Comparison of ENCODE assay signal across 17 mouse cellular contexts in genomic region chr8:103361713-103362112, GRCm38 (mm10).
DNase-seq lines count a peak whose midpoint lies in the region; ATAC-seq and TF ChIP-seq lines count a peak whose summit lies in the region.
"Had no signal": no experiment of that assay in that cellular context is flagged by ENCODE, and none has a peak within 500 bp of the region (broad histone marks: within the 10 kb centered on the region; RNA-seq: fewer than 3 reads in every experiment).

No protein-coding gene starts in this region.

- no peak overlapping the region for H3K27ac ChIP-seq in heart, adult 2 months
- no peak overlapping the region for H3K27ac ChIP-seq in midbrain, postnatal 0 days (ENCODE audit: low read depth, low read length)
- no peak overlapping the region for H3K27ac ChIP-seq in midbrain, embryonic 13.5 days
- H3K27ac ChIP-seq in hindbrain, postnatal 0 days = no peak overlapping the region
- H3K27ac ChIP-seq in neural tube, embryonic 14.5 days (ENCODE audit: low read depth, low read length) = no peak overlapping the region
- no peak overlapping the region for H3K27ac ChIP-seq in kidney, embryonic 14.5 days (ENCODE audit: low read depth, low read length)
- H3K27ac ChIP-seq: kidney, postnatal 0 days; layer of hippocampus, adult 2 months; limb, embryonic 12.5 days; liver, embryonic 14.5 days had no signal

- TF ChIP-seq EP300 in heart, adult 2 months (IDR thresholded peaks at IDR 0.05; ENCODE audit: insufficient read depth, low read depth, low read length) = no peak

- DNase-seq in heart, adult 11 months = peak; percentile 31
- no peak for DNase-seq in heart, adult 2 months
- DNase-seq in midbrain, postnatal 0 days (ENCODE audit: low spot score) = peak; percentile 52
- peak; percentile 48 for DNase-seq in hindbrain, postnatal 0 days (ENCODE audit: low spot score)
- DNase-seq in frontal cortex, postnatal 10 days (ENCODE audit: low spot score in 2 of 2) = no peak
- DNase-seq: adrenal gland, postnatal 36 days; heart, postnatal 4 days; thymus, adult 18-20 months had no signal

- no peaks in the 10 kb centered on the region for H3K27me3 ChIP-seq in heart, adult 2 months (ENCODE audit: control insufficient read depth, insufficient read depth, low read length)
- no peaks in the 10 kb centered on the region for H3K27me3 ChIP-seq in midbrain, postnatal 0 days (ENCODE audit: insufficient read depth, low read length)
- no peaks in the 10 kb centered on the region for H3K27me3 ChIP-seq in midbrain, embryonic 13.5 days
- no peaks in the 10 kb centered on the region for H3K27me3 ChIP-seq in hindbrain, postnatal 0 days (ENCODE audit: insufficient read depth, low read length)
- no peaks in the 10 kb centered on the region for H3K27me3 ChIP-seq in neural tube, embryonic 14.5 days (ENCODE audit: control insufficient read depth, insufficient read depth, low read length)
- no peaks in the 10 kb centered on the region for H3K27me3 ChIP-seq in kidney, embryonic 14.5 days (ENCODE audit: control insufficient read depth, insufficient read depth, low read length)
- H3K27me3 ChIP-seq: limb, embryonic 12.5 days; megakaryocyte, embryonic 14.5 days had no signal

- no peaks in the 10 kb centered on the region for H3K79me2 ChIP-seq in heart, adult 2 months (replicated peaks; ENCODE audit: control insufficient read depth, insufficient read depth, low read length)

- WGBS in heart, adult 2 months = 47% methylated on average over 3 of the region's 3 CpGs
- WGBS in midbrain, postnatal 0 days = 70% methylated on average over 3 of the region's 3 CpGs
- WGBS in midbrain, embryonic 13.5 days = 76% methylated on average over 3 of the region's 3 CpGs
- WGBS in hindbrain, postnatal 0 days = 31% methylated on average over 3 of the region's 3 CpGs
- 15% methylated on average over 3 of the region's 3 CpGs for WGBS in neural tube, embryonic 14.5 days
- 79% methylated on average over 3 of the region's 3 CpGs for WGBS in kidney, embryonic 14.5 days

- H3K4me3 ChIP-seq in heart, adult 2 months = no peak overlapping the region
- H3K4me3 ChIP-seq in midbrain, postnatal 0 days (ENCODE audit: low read depth, low read length) = no peak overlapping the region
- no peak overlapping the region for H3K4me3 ChIP-seq in midbrain, embryonic 13.5 days (replicated peaks)
- H3K4me3 ChIP-seq in hindbrain, postnatal 0 days (ENCODE audit: low read length) = no peak overlapping the region
- H3K4me3 ChIP-seq in neural tube, embryonic 14.5 days (ENCODE audit: low read depth, low read length) = no peak overlapping the region
- H3K4me3 ChIP-seq in kidney, embryonic 14.5 days (ENCODE audit: low read length) = no peak overlapping the region
- H3K4me3 ChIP-seq: layer of hippocampus, adult 2 months; limb, embryonic 12.5 days; megakaryocyte, embryonic 14.5 days had no signal

- H3K9me3 ChIP-seq in midbrain, postnatal 0 days (ENCODE audit: low read length) = no peaks in the 10 kb centered on the region
- no peaks in the 10 kb centered on the region for H3K9me3 ChIP-seq in midbrain, embryonic 13.5 days
- no peaks in the 10 kb centered on the region for H3K9me3 ChIP-seq in hindbrain, postnatal 0 days (ENCODE audit: low read length)
- H3K9me3 ChIP-seq in neural tube, embryonic 14.5 days (ENCODE audit: control insufficient read depth, low read length) = no peaks in the 10 kb centered on the region
- H3K9me3 ChIP-seq in kidney, embryonic 14.5 days (ENCODE audit: control insufficient read depth, low read length) = no peaks in the 10 kb centered on the region
- H3K9me3 ChIP-seq: limb, embryonic 12.5 days; megakaryocyte, embryonic 14.5 days had no signal

- intact Hi-C loops in heart, adult 2 months (cut with DNase I) = no loop called here

- TF ChIP-seq POLR2A in heart, adult 2 months (IDR thresholded peaks at IDR 0.05; ENCODE audit: insufficient read depth, low read depth, low read length) = no peak

- ATAC-seq in midbrain, postnatal 0 days (ENCODE audit: low FRiP score) = no peak
- ATAC-seq in midbrain, embryonic 13.5 days = no peak
- peak; percentile 47; the same call in 1 of the 2 replicates for ATAC-seq in hindbrain, postnatal 0 days
- peak; percentile 86 for ATAC-seq in neural tube, embryonic 14.5 days (ENCODE audit: low read depth)
- ATAC-seq in kidney, embryonic 14.5 days (ENCODE audit: low FRiP score, low TSS enrichment) = no peak
- ATAC-seq: intestine, embryonic 16.5 days had no signal

- no peaks in the 10 kb centered on the region for H3K4me1 ChIP-seq in heart, adult 2 months (ENCODE audit: control insufficient read depth, insufficient read depth, low read length)
- H3K4me1 ChIP-seq in midbrain, postnatal 0 days (ENCODE audit: insufficient read depth, low read length) = no peaks in the 10 kb centered on the region
- no peaks in the 10 kb centered on the region for H3K4me1 ChIP-seq in midbrain, embryonic 13.5 days (replicated peaks)
- 0 out of 2 replicates have a peak, but pooled peaks cover 3% of the 10 kb centered on the region for H3K4me1 ChIP-seq in hindbrain, postnatal 0 days (ENCODE audit: insufficient read depth, low read length)
- no peaks in the 10 kb centered on the region for H3K4me1 ChIP-seq in neural tube, embryonic 14.5 days (ENCODE audit: control insufficient read depth, insufficient read depth, low read length)
- no peaks in the 10 kb centered on the region for H3K4me1 ChIP-seq in kidney, embryonic 14.5 days (ENCODE audit: control insufficient read depth, insufficient read depth, low read length)
- H3K4me1 ChIP-seq: limb, embryonic 12.5 days; megakaryocyte, embryonic 14.5 days had no signal

- H3K9ac ChIP-seq in heart, adult 2 months (ENCODE audit: low read depth, low read length) = no peak overlapping the region
- H3K9ac ChIP-seq in midbrain, postnatal 0 days (replicated peaks; ENCODE audit: low read length, poor library complexity, severe bottlenecking) = no peak overlapping the region
- H3K9ac ChIP-seq in midbrain, embryonic 13.5 days (replicated peaks) = no peak overlapping the region
- no peak overlapping the region for H3K9ac ChIP-seq in hindbrain, postnatal 0 days (replicated peaks; ENCODE audit: low read length)
- H3K9ac ChIP-seq in neural tube, embryonic 14.5 days (replicated peaks; ENCODE audit: low read depth, low read length) = no peak overlapping the region
- no peak overlapping the region for H3K9ac ChIP-seq in kidney, embryonic 14.5 days (ENCODE audit: low read depth, low read length)
- H3K9ac ChIP-seq: limb, embryonic 12.5 days; liver, embryonic 14.5 days had no signal

- no peak overlapping the region for H3K4me2 ChIP-seq in midbrain, postnatal 0 days (ENCODE audit: low read depth, low read length, poor library complexity, severe bottlenecking)
- no peak overlapping the region for H3K4me2 ChIP-seq in midbrain, embryonic 13.5 days (replicated peaks)
- no peak overlapping the region for H3K4me2 ChIP-seq in hindbrain, postnatal 0 days (ENCODE audit: low read depth, low read length)
- no peak overlapping the region for H3K4me2 ChIP-seq in neural tube, embryonic 14.5 days (ENCODE audit: low read depth, low read length)
- no peak overlapping the region for H3K4me2 ChIP-seq in kidney, embryonic 14.5 days (replicated peaks; ENCODE audit: low read depth, low read length)
- H3K4me2 ChIP-seq: limb, embryonic 12.5 days had no signal

- H3K36me3 ChIP-seq in heart, adult 2 months (ENCODE audit: control insufficient read depth, insufficient read depth, low read length) = no peaks in the 10 kb centered on the region
- no peaks in the 10 kb centered on the region for H3K36me3 ChIP-seq in midbrain, postnatal 0 days (ENCODE audit: insufficient read depth, low read length)
- H3K36me3 ChIP-seq in midbrain, embryonic 13.5 days = no peaks in the 10 kb centered on the region
- H3K36me3 ChIP-seq in hindbrain, postnatal 0 days (ENCODE audit: insufficient read depth, low read length) = no peaks in the 10 kb centered on the region
- no peaks in the 10 kb centered on the region for H3K36me3 ChIP-seq in neural tube, embryonic 14.5 days (ENCODE audit: control insufficient read depth, insufficient read depth, low read length)
- no peaks in the 10 kb centered on the region for H3K36me3 ChIP-seq in kidney, embryonic 14.5 days (ENCODE audit: control insufficient read depth, insufficient read depth, low read length)
- H3K36me3 ChIP-seq: limb, embryonic 12.5 days had no signal

- no peak for TF ChIP-seq CTCF in heart, adult 2 months (IDR thresholded peaks at IDR 0.05)
- TF ChIP-seq CTCF in midbrain, postnatal 0 days (IDR thresholded peaks at IDR 0.05) = no peak
- no peak for TF ChIP-seq CTCF in hindbrain, postnatal 0 days (IDR thresholded peaks at IDR 0.05; ENCODE audit: low read depth)

Comparison
In these comparisons a context has a peak if more than half of its experiments do, and no peak if none do; other contexts are left out.
1. DNase-seq: peak in heart, adult 11 months (single experiment), midbrain, postnatal 0 days (single experiment) and hindbrain, postnatal 0 days (single experiment); none in heart, adult 2 months (0 of 2) and frontal cortex, postnatal 10 days (0 of 2).
2. ATAC-seq: peak in hindbrain, postnatal 0 days (single experiment) and neural tube, embryonic 14.5 days (single experiment); none in midbrain, postnatal 0 days (single experiment), midbrain, embryonic 13.5 days (single experiment) and kidney, embryonic 14.5 days (single experiment).